Mouse (Mus musculus) naive thymus-derived CD4-positive, alpha-beta T cell, adult 2 months (primary cell): ENCODE data around the gene Gm20388.
A peak's percentile ranks its signal among the peaks of the same experiment; 100 is the strongest.

Source experiments
- DNase-seq: peaks from one replicate; pipeline ENCODE4 v3.0.0-alpha.2; 2011; ENCODE audit warnings: low read depth

Gm20388 gene

GRCm38 (mm10) chr8:120568164-120568798 is 657.6 kb downstream of the Gm20388 start:
- no peak for DNase-seq

- DNase-seq, result no peak
Observed at GRCm38 (mm10) chr8:120569123-120569522, 658.5 kb downstream of the Gm20388 start.

GRCm38 (mm10) chr8:120569939-120570715 is 659.5 kb downstream of the Gm20388 start:
- peak; percentile 78 for DNase-seq

GRCm38 (mm10) chr8:120571561-120571960 is 660.9 kb downstream of the Gm20388 start:
- no peak for DNase-seq

- peak; percentile 37 for DNase-seq
Observed at GRCm38 (mm10) chr8:120572534-120572933, 661.9 kb downstream of the Gm20388 start.

GRCm38 (mm10) chr8:120573866-120574265 is 663.2 kb downstream of the Gm20388 start:
- DNase-seq, result no peak

- no peak for DNase-seq
Observed at GRCm38 (mm10) chr8:120574941-120575340, 664.3 kb downstream of the Gm20388 start.

GRCm38 (mm10) chr8:120575801-120576200 is 665.2 kb downstream of the Gm20388 start:
- DNase-seq, result no peak

- DNase-seq, result no peak
Observed at GRCm38 (mm10) chr8:120577821-120578220, 667.2 kb downstream of the Gm20388 start.

GRCm38 (mm10) chr8:120580336-120581000 is 669.8 kb downstream of the Gm20388 start:
- no peak for DNase-seq

- no peak for DNase-seq
Observed at GRCm38 (mm10) chr8:120581329-120581728, 670.7 kb downstream of the Gm20388 start.

- DNase-seq, result no peak
Observed at GRCm38 (mm10) chr8:120581811-120582210, 671.2 kb downstream of the Gm20388 start.

- no peak for DNase-seq
Observed at GRCm38 (mm10) chr8:120585521-120585920, 674.9 kb downstream of the Gm20388 start.

- DNase-seq, result peak; percentile 99
Observed at GRCm38 (mm10) chr8:120588908-120589771, 678.5 kb downstream of the Gm20388 start, which contains the start of gene Gins2. Gins2 (minus strand) TSS chr8:120589304.

- DNase-seq, result no peak
Observed at GRCm38 (mm10) chr8:120589921-120590320, 679.3 kb downstream of the Gm20388 start.

- no peak for DNase-seq
Observed at GRCm38 (mm10) chr8:120591587-120592292, 681.1 kb downstream of the Gm20388 start.

- peak; percentile 64 for DNase-seq
Observed at GRCm38 (mm10) chr8:120594571-120594970, 683.9 kb downstream of the Gm20388 start.

GRCm38 (mm10) chr8:120595963-120596362 is 685.3 kb downstream of the Gm20388 start:
- peak; percentile 88 for DNase-seq

GRCm38 (mm10) chr8:120598579-120598978 is 687.9 kb downstream of the Gm20388 start:
- DNase-seq, result no peak

GRCm38 (mm10) chr8:120599504-120599903 is 688.9 kb downstream of the Gm20388 start:
- DNase-seq, result peak; percentile 84

GRCm38 (mm10) chr8:120602672-120603071 is 692.0 kb downstream of the Gm20388 start:
- DNase-seq, result no peak
